Mouse (Mus musculus): ENCODE measurements around the gene Xrcc6.
A peak's percentile ranks its signal among the peaks of the same experiment; 100 is the strongest.

- TF ChIP-seq EP300 (IDR thresholded peaks at IDR 0.05; ENCODE audit: low read depth) (no peak), CTCF (IDR thresholded peaks at IDR 0.05; ENCODE audit: low read depth) (peak; percentile 86)
Measured at GRCm38 (mm10) chr15:81938246-81938645, 49.4 kb upstream of the Xrcc6 start.

Measured in liver, embryonic 14.5 days (tissue).